Mouse (Mus musculus) MEL (cell line): ENCODE data around the gene 1700080O16Rik. TPM values are rescaled to one million over a fixed set of nuclear protein-coding genes. Genes with fewer than 3 reads are reported as not detected.

Experiments
- DNase-seq: peaks from one replicate; pipeline ENCODE4 v3.0.0; 2011; ENCODE audit warnings: low read depth, low spot score
- H3K27ac ChIP-seq: 2 replicates; pipeline ENCODE4 v1.5.1; 2012; ENCODE audit warnings: low read depth, mild to moderate bottlenecking, control low read depth, low read length, moderate library complexity; ENCODE audit not compliant: control insufficient read depth
- H3K27me3 ChIP-seq, 2 experiments: fragments of 150-350 bp in 1 of 2; sonication (generic) in 1 of 2; 2 replicates each; pipeline ENCODE4 v1.6.1; 2012; ENCODE audit warnings: low read length in 2 of 2, mild to moderate bottlenecking in 2 of 2, improper control_type of control experiment in 1 of 2, moderate library complexity in 1 of 2; ENCODE audit not compliant: insufficient read depth in 2 of 2, control insufficient read depth in 1 of 2
- H3K36me3 ChIP-seq, 2 experiments: 2 replicates each; pipeline ENCODE4 v1.6.1; 2012 to 2014; ENCODE audit warnings: low read length in 2 of 2, improper control_type of control experiment in 1 of 2, inconsistent platforms in 1 of 2, mild to moderate bottlenecking in 1 of 2; ENCODE audit not compliant: insufficient read depth in 2 of 2, control insufficient read depth in 1 of 2
- H3K4me1 ChIP-seq, 2 experiments: fragments of 150-350 bp in 1 of 2; sonication (generic) in 1 of 2; 2 replicates each; pipeline ENCODE4 v1.6.1; 2012; ENCODE audit warnings: low read length in 2 of 2, improper control_type of control experiment in 1 of 2, mild to moderate bottlenecking in 1 of 2; ENCODE audit not compliant: insufficient read depth in 2 of 2, control insufficient read depth in 1 of 2
- H3K4me3 ChIP-seq, 2 experiments: fragments of 150-350 bp in 1 of 2; sonication (generic) in 1 of 2; 2 replicates each; pipeline ENCODE4 v1.5.1; 2012; ENCODE audit warnings: low read depth in 2 of 2, low read length in 2 of 2, mild to moderate bottlenecking in 2 of 2, moderate library complexity in 2 of 2, control low read depth in 1 of 2, improper control_type of control experiment in 1 of 2; ENCODE audit not compliant: control insufficient read depth in 1 of 2, insufficient read depth in 1 of 2
- H3K79me2 ChIP-seq: 2 replicates; pipeline ENCODE4 v1.6.1; 2012; ENCODE audit warnings: mild to moderate bottlenecking, low read length, moderate library complexity; ENCODE audit not compliant: control insufficient read depth, poor library complexity, insufficient read depth
- H3K9ac ChIP-seq: 2 replicates; pipeline ENCODE4 v1.6.1; 2012; ENCODE audit warnings: low read depth, mild to moderate bottlenecking, control low read depth, low read length, moderate library complexity; ENCODE audit not compliant: control insufficient read depth, poor library complexity, severe bottlenecking
- H3K9me3 ChIP-seq: fragments of 150-350 bp; sonication (generic); replicated peaks from 2 replicates; pipeline ENCODE4 v1.6.1; 2012; ENCODE audit warnings: mild to moderate bottlenecking, low read length, improper control_type of control experiment, moderate library complexity; ENCODE audit not compliant: insufficient read depth
- CHD1 ChIP-seq: IDR thresholded peaks from 2 replicates; pipeline ENCODE4 v1.6.1; 2012; ENCODE audit warnings: low read depth, mild to moderate bottlenecking, inconsistent platforms, low read length, improper control_type of control experiment
- CHD2 ChIP-seq: IDR thresholded peaks from 2 replicates; pipeline ENCODE4 v1.6.1; 2011; ENCODE audit warnings: low read length, improper control_type of control experiment
- CTCF ChIP-seq, 3 experiments: IDR thresholded peaks in 2 of 3; conservative IDR thresholded peaks in 1 of 3; 2 replicates each; pipeline ENCODE4 v1.5.1; 2011 to 2012; ENCODE audit warnings: low read length in 3 of 3, low read depth in 2 of 3, mild to moderate bottlenecking in 2 of 3, improper control_type of control experiment in 1 of 3, inconsistent platforms in 1 of 3, mixed read lengths in 1 of 3, moderate library complexity in 1 of 3; ENCODE audit not compliant: control insufficient read depth in 1 of 3, insufficient read depth in 1 of 3, poor library complexity in 1 of 3, severe bottlenecking in 1 of 3
- GABPA ChIP-seq: IDR thresholded peaks from 2 replicates; pipeline ENCODE4 v1.6.1; 2012; ENCODE audit warnings: low read depth, mild to moderate bottlenecking, inconsistent platforms, low read length, improper control_type of control experiment, moderate library complexity
- GATA1 ChIP-seq: IDR thresholded peaks from 2 replicates; pipeline ENCODE4 v1.6.1; 2011; ENCODE audit warnings: low read depth, low read length, improper control_type of control experiment
- HCFC1 ChIP-seq: IDR thresholded peaks from 2 replicates; pipeline ENCODE4 v1.6.1; 2012; ENCODE audit warnings: low read depth, mild to moderate bottlenecking, inconsistent platforms, low read length, improper control_type of control experiment, moderate library complexity
- JUND ChIP-seq: IDR thresholded peaks from 2 replicates; pipeline ENCODE4 v1.6.1; 2011; ENCODE audit warnings: low read depth, mild to moderate bottlenecking, improper control_type of control experiment, low read length
- MAX ChIP-seq: IDR thresholded peaks from 2 replicates; pipeline ENCODE4 v1.6.1; 2011; ENCODE audit warnings: low read length, improper control_type of control experiment
- MEF2A ChIP-seq: IDR thresholded peaks from 2 replicates; pipeline ENCODE4 v1.6.1; 2014; ENCODE audit warnings: low read depth, mild to moderate bottlenecking, inconsistent platforms, low read length, improper control_type of control experiment; ENCODE audit not compliant: poor library complexity, insufficient replicate concordance, severe bottlenecking; ENCODE audit errors: extremely low read depth
- NELFE ChIP-seq: IDR thresholded peaks from 2 replicates; pipeline ENCODE4 v1.6.1; 2011; ENCODE audit warnings: low read depth, low read length, improper control_type of control experiment
- POLR2AphosphoS5 ChIP-seq: IDR thresholded peaks from 2 replicates; pipeline ENCODE4 v1.6.1; 2012; ENCODE audit warnings: low read depth, borderline replicate concordance, mild to moderate bottlenecking, inconsistent platforms, low read length, moderate library complexity, mixed read lengths
- RCOR1 ChIP-seq: IDR thresholded peaks from 2 replicates; pipeline ENCODE4 v1.6.1; 2012; ENCODE audit warnings: low read depth, mild to moderate bottlenecking, inconsistent platforms, low read length, improper control_type of control experiment
- SMC3 ChIP-seq: IDR thresholded peaks from 2 replicates; pipeline ENCODE4 v1.6.1; 2011; ENCODE audit warnings: low read depth, low read length, improper control_type of control experiment
- TAL1 ChIP-seq: IDR thresholded peaks from 2 replicates; pipeline ENCODE4 v1.6.1; 2012; ENCODE audit warnings: mild to moderate bottlenecking, inconsistent platforms, low read length, moderate library complexity, mixed read lengths
- TCF12 ChIP-seq: IDR thresholded peaks from 2 replicates; pipeline ENCODE4 v1.6.1; 2014; ENCODE audit warnings: low read depth, mild to moderate bottlenecking, inconsistent platforms, low read length, improper control_type of control experiment, moderate library complexity
- UBTF ChIP-seq: IDR thresholded peaks from 2 replicates; pipeline ENCODE4 v1.6.1; 2012; ENCODE audit warnings: low read depth, mild to moderate bottlenecking, inconsistent platforms, low read length, improper control_type of control experiment, moderate library complexity, borderline replicate concordance; ENCODE audit not compliant: insufficient read depth
- USF2 ChIP-seq, 2 experiments: IDR thresholded peaks; 2 replicates each; pipeline ENCODE4 v1.6.1; 2011 to 2012; ENCODE audit warnings: improper control_type of control experiment in 2 of 2, low read length in 2 of 2, borderline replicate concordance in 1 of 2, inconsistent platforms in 1 of 2, low read depth in 1 of 2, mild to moderate bottlenecking in 1 of 2; ENCODE audit not compliant: insufficient read depth in 1 of 2
- ZC3H11A ChIP-seq: IDR thresholded peaks from 2 replicates; pipeline ENCODE4 v1.6.1; 2012; ENCODE audit warnings: low read depth, mild to moderate bottlenecking, inconsistent platforms, low read length, improper control_type of control experiment
- ZMIZ1 ChIP-seq: IDR thresholded peaks from 2 replicates; pipeline ENCODE4 v1.6.1; 2012; ENCODE audit warnings: low read depth, mild to moderate bottlenecking, inconsistent platforms, low read length, improper control_type of control experiment, moderate library complexity
- polyA plus RNA-seq, 2 experiments: library from polyadenylated mRNA; stranded (reverse) in 1 of 2; unstranded in 1 of 2; fragments of >175 nt in 1 of 2; fragments of >200 nt in 1 of 2; gene quantifications; 2 replicates each; pipeline versions ENCODE4 v1.2.1 to v1.2.4; 2012; ENCODE audit warnings: low replicate concordance in 2 of 2, low read depth in 1 of 2; ENCODE audit not compliant: insufficient read length in 2 of 2, insufficient read depth in 1 of 2, missing spikeins in 1 of 2
- total RNA-seq: library from RNA; depleted of rRNA; stranded (reverse); fragments of 300-350 nt; gene quantifications from 2 replicates; pipeline ENCODE4 v1.2.3, GENCODE M21; 2012; rRNA removed

1700080O16Rik gene
- not detected in 2 replicates for total RNA-seq
- polyA plus RNA-seq, result not detected

GRCm38 (mm10) chrX:51972672-51973071 lies at the start of gene 1700080O16Rik:
Gene 1700080O16Rik (minus strand): TSS chrX:51972772.
- Histone ChIP-seq H3K9me3 (no peaks in the 10 kb centered on the region), H3K4me3 (no peak within 1 kb of the TSS), H3K27ac (no peak within 1 kb of the TSS), H3K36me3 (no peaks in the 10 kb centered on the region), H3K4me1 (no peaks in the 10 kb centered on the region), H3K27me3 (no peaks in the 10 kb centered on the region), H3K79me2 (no peaks in the 10 kb centered on the region), H3K9ac (no peak within 1 kb of the TSS)
- no peak for DNase-seq
- TF ChIP-seq GABPA (no peak), POLR2AphosphoS5 (no peak), RCOR1 (no peak), HCFC1 (no peak), MAX (no peak), SMC3 (no peak), ZC3H11A (no peak), UBTF (no peak)
- TF ChIP-seq, all 39 proteins: peak for 0

GRCm38 (mm10) chrX:52017660-52018059 lies 45.1 kb upstream of the 1700080O16Rik start:
- H3K27me3 ChIP-seq, result no peaks in the 10 kb centered on the region
- H3K9ac ChIP-seq, result no peak overlapping the region
- no peak for TF ChIP-seq TCF12
- no peak for TF ChIP-seq CTCF (IDR thresholded peaks at IDR 0.05 in 2 of 3, conservative IDR thresholded peaks at IDR 0.05 in 1 of 3; ENCODE audit: control insufficient read depth in 1 of 3, insufficient read depth in 1 of 3, low read depth in 2 of 3, low read length in 3 of 3, poor library complexity in 1 of 3, severe bottlenecking in 1 of 3)
- TF ChIP-seq CHD2, result no peak
- TF ChIP-seq MEF2A, result no peak
- no peak for TF ChIP-seq ZMIZ1
- no peak for TF ChIP-seq NELFE
- no peak for TF ChIP-seq CHD1
- TF ChIP-seq USF2 (IDR thresholded peaks at IDR 0.05; ENCODE audit: borderline replicate concordance in 1 of 2, insufficient read depth in 1 of 2, low read depth in 1 of 2, low read length in 2 of 2), result no peak
- no peak for TF ChIP-seq JUND
- no peak for TF ChIP-seq GATA1
- no peak for TF ChIP-seq RCOR1
- TF ChIP-seq TAL1, result no peak
- TF ChIP-seq, all 39 proteins: peak for 0
- no peaks in the 10 kb centered on the region for H3K9me3 ChIP-seq
- no peak overlapping the region for H3K27ac ChIP-seq
- DNase-seq, result no peak
- H3K4me3 ChIP-seq, result no peak overlapping the region
- H3K79me2 ChIP-seq, result no peaks in the 10 kb centered on the region
- no peaks in the 10 kb centered on the region for H3K36me3 ChIP-seq
- no peaks in the 10 kb centered on the region for H3K4me1 ChIP-seq
